Mouse (Mus musculus) liver, adult (tissue): ENCODE measurements at regions not wholly inside any gene's neighbourhood (a gene's known extent, or its start where the extent isn't known, plus 50 kb on each side); places are given as distances from the start of the nearest gene placed in this dataset.

ENCODE experiments used
- GATA4 ChIP-seq: IDR thresholded peaks from 2 replicates; pipeline ENCODE4 v1.6.1; 2014; ENCODE audit warnings: mild to moderate bottlenecking, low read length; ENCODE audit not compliant: insufficient replicate concordance

DNA sequence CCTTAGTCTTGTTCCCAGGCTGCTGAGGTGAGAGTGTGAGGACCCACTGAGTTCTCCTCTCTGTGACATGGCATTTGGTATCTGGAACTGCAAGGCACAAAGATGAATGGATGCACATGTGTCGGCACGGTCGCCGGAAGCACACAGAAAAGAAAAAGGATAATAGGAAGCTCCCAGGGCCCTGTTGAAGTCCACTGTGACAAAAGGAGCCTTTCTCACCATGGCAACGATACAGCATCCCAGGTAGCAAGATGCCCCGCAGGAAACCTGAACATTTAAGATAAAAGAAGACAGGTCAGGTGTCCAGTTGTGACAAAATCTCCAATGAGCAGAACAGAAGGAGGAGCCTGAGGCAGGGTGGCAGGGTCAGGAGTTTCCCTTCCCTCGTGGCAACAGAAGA, 87.5 kb downstream of the Hs3st3b1 start:
- TF ChIP-seq GATA4, result no peak
